Mouse (Mus musculus): ENCODE measurements around the gene Rps27rt. TPM values are rescaled to one million over a fixed set of nuclear protein-coding genes. Genes with fewer than 3 reads are reported as not detected.

Rps27rt gene
- polyA plus RNA-seq, 1 experiment from 2014 or later, result 297 TPM

DNA sequence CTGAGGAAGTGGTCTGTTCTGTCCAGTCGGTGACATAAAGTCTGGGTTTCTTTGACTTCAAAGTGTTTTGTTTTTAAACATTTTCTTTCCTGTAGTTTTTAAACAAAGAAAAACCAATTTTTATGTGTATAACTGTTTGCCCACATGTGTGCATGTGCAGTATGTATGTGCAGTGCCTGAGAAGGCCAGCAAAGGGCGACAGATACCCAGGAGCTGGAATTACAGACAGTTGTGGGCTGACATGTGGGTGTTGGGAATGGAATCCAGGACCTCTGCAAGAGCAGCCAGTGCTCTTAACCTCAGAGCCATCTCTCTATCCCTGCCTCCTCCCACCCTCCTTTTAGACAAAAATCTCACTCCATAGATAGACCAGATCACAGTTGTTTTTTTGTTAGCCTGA lies 10.0 kb upstream of the Rps27rt start:
- H3K4me1 ChIP-seq (ENCODE audit: control insufficient read depth, insufficient read depth, low read length), result peaks cover 6% of the 10 kb centered on the region; the same call in 1 of the 2 replicates
- H3K9ac ChIP-seq (ENCODE audit: low read depth, low read length), result no peak overlapping the region
- no peak overlapping the region for H3K27ac ChIP-seq (ENCODE audit: low read depth, low read length)
- 87% methylated on average over 2 of the region's 2 CpGs for WGBS (ENCODE audit: insufficient replicate concordance)
- ATAC-seq (replicated peaks; ENCODE audit: insufficient number of reproducible peaks, low FRiP score, low TSS enrichment), result no peak
- H3K4me2 ChIP-seq, result no peak overlapping the region
- H3K27me3 ChIP-seq (ENCODE audit: control insufficient read depth, insufficient read depth, low read length), result no peaks in the 10 kb centered on the region
- H3K36me3 ChIP-seq (ENCODE audit: control insufficient read depth, insufficient read depth, low read length), result no peaks in the 10 kb centered on the region
- H3K9me3 ChIP-seq (replicated peaks; ENCODE audit: control insufficient read depth, low read length), result no peaks in the 10 kb centered on the region
- H3K4me3 ChIP-seq (ENCODE audit: low read depth, low read length), result no peak overlapping the region

DNA sequence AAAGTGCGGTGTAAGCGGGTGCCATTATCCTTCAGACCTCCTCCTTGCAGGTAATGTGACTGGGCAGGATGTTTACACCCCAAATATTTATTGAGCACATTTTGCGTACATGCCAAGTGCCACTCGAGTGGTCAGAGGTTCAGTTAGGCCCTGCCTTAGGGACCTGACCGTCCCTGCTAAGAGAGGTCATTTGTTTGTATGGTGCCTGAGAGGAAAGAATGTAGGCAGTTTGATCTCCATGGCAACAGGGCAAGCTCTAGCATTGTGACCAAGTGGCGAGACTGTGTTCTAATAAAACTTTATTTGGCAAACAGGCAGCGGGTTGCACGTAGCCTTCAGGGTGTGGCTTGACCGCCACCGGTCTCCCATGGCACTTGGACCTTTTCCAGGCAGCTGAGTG lies 7.9 kb upstream of the Rps27rt start:
- Histone ChIP-seq H3K9me3 (replicated peaks; ENCODE audit: control insufficient read depth, low read length) (no peaks in the 10 kb centered on the region), H3K4me3 (ENCODE audit: low read depth, low read length) (no peak overlapping the region), H3K9ac (ENCODE audit: low read depth, low read length) (no peak overlapping the region), H3K4me2 (no peak overlapping the region), H3K27me3 (ENCODE audit: control insufficient read depth, insufficient read depth, low read length) (no peaks in the 10 kb centered on the region), H3K27ac (ENCODE audit: low read depth, low read length) (no peak overlapping the region), H3K4me1 (ENCODE audit: control insufficient read depth, insufficient read depth, low read length) (peaks cover 6% of the 10 kb centered on the region; the same call in 1 of the 2 replicates), H3K36me3 (ENCODE audit: control insufficient read depth, insufficient read depth, low read length) (no peaks in the 10 kb centered on the region)
- no peak for ATAC-seq (replicated peaks; ENCODE audit: insufficient number of reproducible peaks, low FRiP score, low TSS enrichment)
- 77% methylated on average over 10 of the region's 10 CpGs for WGBS (ENCODE audit: insufficient replicate concordance)

- Histone ChIP-seq H3K4me3 (ENCODE audit: low read depth, low read length) (no peak overlapping the region), H3K27me3 (ENCODE audit: control insufficient read depth, insufficient read depth, low read length) (no peaks in the 10 kb centered on the region), H3K9me3 (replicated peaks; ENCODE audit: control insufficient read depth, low read length) (no peaks in the 10 kb centered on the region), H3K4me2 (no peak overlapping the region), H3K27ac (ENCODE audit: low read depth, low read length) (no peak overlapping the region), H3K4me1 (ENCODE audit: control insufficient read depth, insufficient read depth, low read length) (peaks cover 6% of the 10 kb centered on the region; the same call in 1 of the 2 replicates), H3K36me3 (ENCODE audit: control insufficient read depth, insufficient read depth, low read length) (no peaks in the 10 kb centered on the region), H3K9ac (ENCODE audit: low read depth, low read length) (no peak overlapping the region)
- 70% methylated on average over 6 of the region's 6 CpGs for WGBS (ENCODE audit: insufficient replicate concordance)
- no peak for ATAC-seq (replicated peaks; ENCODE audit: insufficient number of reproducible peaks, low FRiP score, low TSS enrichment)
These were observed 6.2 kb upstream of the Rps27rt start for GRCm38 (mm10) chr9:114988610-114989327.

GRCm38 (mm10) chr9:114988029-114988428 lies 5.5 kb upstream of the Rps27rt start:
- H3K27ac ChIP-seq (ENCODE audit: low read depth, low read length), result no peak overlapping the region
- H3K27me3 ChIP-seq (ENCODE audit: control insufficient read depth, insufficient read depth, low read length), result no peaks in the 10 kb centered on the region
- peaks cover 6% of the 10 kb centered on the region; the same call in 1 of the 2 replicates for H3K4me1 ChIP-seq (ENCODE audit: control insufficient read depth, insufficient read depth, low read length)
- ATAC-seq (replicated peaks; ENCODE audit: insufficient number of reproducible peaks, low FRiP score, low TSS enrichment), result no peak
- H3K9ac ChIP-seq (ENCODE audit: low read depth, low read length), result no peak overlapping the region
- H3K9me3 ChIP-seq (replicated peaks; ENCODE audit: control insufficient read depth, low read length), result no peaks in the 10 kb centered on the region
- WGBS (ENCODE audit: insufficient replicate concordance), result 90% methylated on average over 3 of the region's 3 CpGs
- no peak overlapping the region for H3K4me2 ChIP-seq
- H3K36me3 ChIP-seq (ENCODE audit: control insufficient read depth, insufficient read depth, low read length), result no peaks in the 10 kb centered on the region
- H3K4me3 ChIP-seq (ENCODE audit: low read depth, low read length), result no peak overlapping the region

DNA sequence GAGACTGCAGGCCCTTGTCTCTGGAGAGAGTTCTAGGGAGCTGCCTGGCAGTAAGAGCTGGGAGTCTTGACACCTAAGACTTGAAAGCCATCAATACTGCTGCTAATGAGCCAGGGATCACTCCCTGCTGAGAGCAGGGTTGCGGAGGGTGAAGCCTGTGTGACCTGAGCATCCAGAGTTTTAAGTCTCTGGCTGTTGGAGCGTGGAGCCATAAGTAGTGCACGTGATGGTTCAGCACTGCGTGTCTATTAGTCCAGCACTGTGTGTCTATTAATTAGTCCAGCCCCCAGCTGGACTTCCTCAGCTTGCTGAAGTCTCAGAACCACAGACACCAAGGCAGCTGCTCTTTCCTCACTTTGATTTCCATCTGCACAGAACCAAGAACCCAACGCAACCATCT lies 3.8 kb upstream of the Rps27rt start:
- 87% methylated on average over 5 of the region's 5 CpGs for WGBS (ENCODE audit: insufficient replicate concordance)

GRCm38 (mm10) chr9:114985741-114986140 lies 3.2 kb upstream of the Rps27rt start:
- no peak overlapping the region for H3K4me2 ChIP-seq
- no peak for ATAC-seq (replicated peaks; ENCODE audit: insufficient number of reproducible peaks, low FRiP score, low TSS enrichment)
- H3K4me1 ChIP-seq (ENCODE audit: control insufficient read depth, insufficient read depth, low read length), result peaks cover 6% of the 10 kb centered on the region; the same call in 1 of the 2 replicates
- WGBS (ENCODE audit: insufficient replicate concordance), result 78% methylated on average over 5 of the region's 5 CpGs
- no peak overlapping the region for H3K4me3 ChIP-seq (ENCODE audit: low read depth, low read length)
- H3K27ac ChIP-seq (ENCODE audit: low read depth, low read length), result no peak overlapping the region
- no peaks in the 10 kb centered on the region for H3K9me3 ChIP-seq (replicated peaks; ENCODE audit: control insufficient read depth, low read length)
- H3K27me3 ChIP-seq (ENCODE audit: control insufficient read depth, insufficient read depth, low read length), result no peaks in the 10 kb centered on the region
- H3K9ac ChIP-seq (ENCODE audit: low read depth, low read length), result no peak overlapping the region
- H3K36me3 ChIP-seq (ENCODE audit: control insufficient read depth, insufficient read depth, low read length), result no peaks in the 10 kb centered on the region

More for the DNA sequence above, 3.8 kb upstream of the Rps27rt start:
- Histone ChIP-seq H3K9ac (ENCODE audit: low read depth, low read length) (no peak overlapping the region), H3K27me3 (ENCODE audit: control insufficient read depth, insufficient read depth, low read length) (no peaks in the 10 kb centered on the region), H3K4me3 (ENCODE audit: low read depth, low read length) (no peak overlapping the region), H3K36me3 (ENCODE audit: control insufficient read depth, insufficient read depth, low read length) (no peaks in the 10 kb centered on the region), H3K4me2 (no peak overlapping the region), H3K4me1 (ENCODE audit: control insufficient read depth, insufficient read depth, low read length) (peaks cover 6% of the 10 kb centered on the region; the same call in 1 of the 2 replicates), H3K9me3 (replicated peaks; ENCODE audit: control insufficient read depth, low read length) (no peaks in the 10 kb centered on the region), H3K27ac (ENCODE audit: low read depth, low read length) (no peak overlapping the region)
- ATAC-seq (replicated peaks; ENCODE audit: insufficient number of reproducible peaks, low FRiP score, low TSS enrichment), result no peak

DNA sequence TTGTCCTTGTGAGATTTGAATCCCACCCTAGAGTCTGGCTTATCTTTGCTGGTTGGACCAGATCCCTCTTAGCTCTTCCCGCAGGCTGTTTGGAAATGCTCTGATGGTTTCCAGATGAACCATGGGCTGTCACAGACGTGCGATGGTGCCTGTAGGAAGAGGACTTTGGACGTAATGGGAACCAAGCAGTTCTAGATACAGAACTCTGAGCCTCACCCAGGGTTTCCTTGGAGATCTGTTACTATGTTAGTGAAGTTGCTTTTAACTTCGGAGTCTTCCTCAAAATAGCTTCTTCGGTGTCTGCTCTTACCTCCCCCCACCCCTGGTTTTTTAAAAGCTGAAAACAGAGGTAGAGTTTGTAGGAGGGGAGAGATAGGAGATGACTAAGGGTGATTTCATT lies 2.6 kb downstream of the Rps27rt start:
- Histone ChIP-seq H3K4me3 (ENCODE audit: low read depth, low read length) (no peak overlapping the region), H3K27me3 (ENCODE audit: control insufficient read depth, insufficient read depth, low read length) (peaks cover 7% of the 10 kb centered on the region; the same call in 1 of the 2 replicates), H3K9me3 (replicated peaks; ENCODE audit: control insufficient read depth, low read length) (no peaks in the 10 kb centered on the region), H3K9ac (ENCODE audit: low read depth, low read length) (no peak overlapping the region), H3K27ac (ENCODE audit: low read depth, low read length) (no peak overlapping the region), H3K36me3 (ENCODE audit: control insufficient read depth, insufficient read depth, low read length) (no peaks in the 10 kb centered on the region), H3K4me1 (ENCODE audit: control insufficient read depth, insufficient read depth, low read length) (peaks cover 11% of the 10 kb centered on the region), H3K4me2 (no peak overlapping the region; the same call in 1 of the 2 replicates)
- ATAC-seq (replicated peaks; ENCODE audit: insufficient number of reproducible peaks, low FRiP score, low TSS enrichment), result no peak
- 26% methylated on average over 6 of the region's 6 CpGs for WGBS (ENCODE audit: insufficient replicate concordance)

- Histone ChIP-seq H3K4me2 (peak within 1 kb of the TSS; percentile 94), H3K4me1 (ENCODE audit: control insufficient read depth, insufficient read depth, low read length) (peaks cover 11% of the 10 kb centered on the region), H3K27me3 (ENCODE audit: control insufficient read depth, insufficient read depth, low read length) (peaks cover 7% of the 10 kb centered on the region; the same call in 1 of the 2 replicates), H3K9ac (ENCODE audit: low read depth, low read length) (peak within 1 kb of the TSS; percentile 85), H3K27ac (ENCODE audit: low read depth, low read length) (peak within 1 kb of the TSS; percentile 79), H3K9me3 (replicated peaks; ENCODE audit: control insufficient read depth, low read length) (no peaks in the 10 kb centered on the region), H3K36me3 (ENCODE audit: control insufficient read depth, insufficient read depth, low read length) (no peaks in the 10 kb centered on the region), H3K4me3 (ENCODE audit: low read depth, low read length) (peak within 1 kb of the TSS; percentile 80)
- peak; percentile 69 for ATAC-seq (replicated peaks; ENCODE audit: insufficient number of reproducible peaks, low FRiP score, low TSS enrichment)
- under 1% methylated on average over 62 of the region's 86 CpGs for WGBS (ENCODE audit: insufficient replicate concordance)
These were observed 4.0 kb downstream of the Rps27rt start, which contains the start of gene Osbpl10 for GRCm38 (mm10) chr9:114978281-114979111. TSS of gene Osbpl10 (plus strand) at chr9:114978569.

All from heart, embryonic 11.5 days (tissue).